Mouse (Mus musculus) Patski (cell line): Measurements from ENCODE around the gene Myrf. TPM values are rescaled to one million over a fixed set of nuclear protein-coding genes. Genes with fewer than 3 reads are reported as not detected.

Experiments
- ATAC-seq: fragments of 100-300 bp; one replicate; pipeline ENCODE4 v1.8.0; 2021
- CTCF ChIA-PET: fragments of 350-600 bp; sonication (Branson Sonifier 250); formaldehyde crosslinking; loops from one replicate; lab custom pipeline; 2022; ENCODE audit warnings: inconsistent platforms; lab: Charles Lee
- POLR2A ChIA-PET: fragments of 350-600 bp; sonication (Branson Sonifier 250); formaldehyde crosslinking; loops from one replicate; lab custom pipeline; 2022; ENCODE audit warnings: antibody characterized with exemption, inconsistent platforms; lab: Charles Lee
- DNase-seq: peaks from one replicate; pipeline ENCODE4 v3.0.0-alpha.2; 2011; ENCODE audit warnings: low read depth, low spot score
- H3K27me3 ChIP-seq: fragments of 371-371 bp; one replicate; pipeline ENCODE4 v1.5.1; 2021
- CTCF ChIP-seq: fragments of 100-300 bp; IDR thresholded peaks from one replicate; pipeline ENCODE4 v1.5.1; 2021
- in situ Hi-C: fragments of 300-500 bp; cut with MboI; formaldehyde crosslinking; loops from 3 replicates; pipeline ENCODE4 v1.11.1; 2018; ENCODE audit warnings: low pct_unique_long_range_greater_than_20kb, mixed read lengths
- polyA plus RNA-seq: library from polyadenylated mRNA; unstranded; gene quantifications from one replicate; pipeline ENCODE4 v1.2.3, GENCODE M21; 2021

Gene Myrf
- polyA plus RNA-seq = 0.45 TPM

DNA sequence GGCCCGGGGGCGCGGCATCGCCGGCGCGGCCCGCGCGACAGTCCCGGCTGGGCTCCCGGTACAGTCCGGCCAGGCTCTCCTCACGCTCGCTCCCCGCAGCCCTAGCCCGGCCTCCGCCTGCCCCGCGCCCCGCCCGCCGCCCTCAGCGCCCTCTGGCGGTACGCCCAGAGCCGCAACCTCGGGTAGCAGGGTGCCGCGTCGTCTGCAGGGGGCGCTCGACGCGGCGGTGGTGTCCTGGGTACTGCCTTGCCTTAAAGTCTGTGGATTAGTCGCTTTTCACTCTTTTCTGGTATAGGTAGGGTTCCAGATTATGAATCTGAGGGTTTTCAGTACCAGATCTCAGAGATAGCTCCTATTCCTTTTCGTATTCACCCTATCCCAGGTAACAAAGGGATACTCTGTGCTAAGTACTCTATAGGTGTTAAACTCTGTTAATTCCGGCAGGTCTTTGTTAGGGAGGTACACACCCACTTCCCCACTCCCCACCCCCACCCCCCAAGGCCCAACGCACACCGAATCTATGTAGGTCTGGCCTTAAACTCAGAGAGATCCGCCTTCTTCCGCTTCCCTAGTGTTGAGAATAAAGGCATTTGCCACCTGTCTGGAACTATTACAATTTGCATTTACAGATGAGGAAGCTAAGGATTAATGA, at the start of gene Myrf:
TSS of gene Myrf (minus strand) at position 95 of the 652 bp plus-strand sequence.
- peaks cover 34% of the 10 kb centered on the region for H3K27me3 ChIP-seq
- CTCF ChIA-PET = interaction anchor here (0.8 to 1.1 kb wide), 9 partner anchors 9 to 42 kb away, joined by 3 to 6 read pairs (median 3); no protein-coding TSS in a partner anchor
- POLR2A ChIA-PET = no interaction called here
- in situ Hi-C loops = no loop called here
- ATAC-seq (peak; percentile 72), DNase-seq (no peak)
- TF ChIP-seq CTCF = no peak

- ATAC-seq = peak; percentile 27
- DNase-seq = no peak
- TF ChIP-seq CTCF = no peak
- in situ Hi-C loops = no loop called here
- CTCF ChIA-PET = interaction anchor here (1.2 kb wide), 1 partner anchor 46 kb away, joined by 3 read pairs; no protein-coding TSS in a partner anchor
- no peaks in the 10 kb centered on the region for H3K27me3 ChIP-seq
- POLR2A ChIA-PET = no interaction called here
Measured at GRCm38 (mm10) chr19:10289609-10290150, 49.1 kb upstream of the Myrf start.

DNA sequence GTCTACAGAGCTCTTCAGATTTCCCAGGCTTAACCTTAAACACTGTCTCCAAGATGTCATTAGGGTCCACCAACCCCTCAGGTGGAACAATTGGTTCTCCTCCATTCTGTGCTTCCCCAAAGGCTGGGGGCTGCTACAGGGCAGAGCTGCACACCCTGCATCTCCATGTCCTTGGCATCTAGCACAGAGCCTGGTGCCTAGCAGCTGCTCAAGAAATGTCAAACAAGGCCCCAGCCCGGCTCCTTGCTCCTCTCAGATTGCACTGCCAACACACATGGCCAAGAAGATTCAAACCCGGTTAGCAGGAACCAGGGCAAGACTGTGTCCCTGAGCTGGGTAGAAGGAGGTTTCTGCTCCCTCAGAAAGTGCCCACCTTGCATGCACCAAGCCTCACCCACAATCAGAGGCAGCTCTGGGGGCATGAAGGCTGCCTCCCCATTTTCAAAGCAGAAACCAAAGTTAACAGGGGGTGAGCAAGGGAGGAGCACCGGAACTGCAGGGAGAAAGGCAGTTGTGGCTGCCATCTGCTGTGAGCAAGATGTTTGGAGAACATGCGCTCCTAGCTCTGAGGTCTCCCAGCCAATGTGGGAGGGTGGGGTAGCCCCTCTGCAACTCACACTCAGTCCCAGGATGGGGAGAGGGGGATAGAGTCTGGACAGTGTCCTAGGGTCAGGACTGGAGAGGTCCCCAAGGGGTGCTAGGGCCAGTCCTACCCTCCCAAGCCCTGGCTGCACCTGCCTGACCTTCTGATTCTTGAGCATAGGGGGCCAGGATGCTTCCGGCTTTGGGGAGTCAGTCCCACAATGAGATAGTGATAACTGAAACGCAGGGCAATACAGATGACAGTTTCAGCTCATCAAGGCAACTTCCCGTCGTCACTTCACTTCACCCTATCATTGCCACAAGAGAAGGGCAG, 47.8 kb upstream of the Myrf start:
- in situ Hi-C loops = no loop called here
- CTCF ChIA-PET = interaction anchor here (1.2 to 1.5 kb wide), 3 partner anchors 26 to 148 kb away, joined by 3 to 4 read pairs (median 3); no protein-coding TSS in a partner anchor
- POLR2A ChIA-PET = no interaction called here
- TF ChIP-seq CTCF = no peak
- no peaks in the 10 kb centered on the region for H3K27me3 ChIP-seq
- no peak for DNase-seq
- ATAC-seq = no peak

GRCm38 (mm10) chr19:10286458-10286872, 45.9 kb upstream of the Myrf start:
- no peak for DNase-seq
- H3K27me3 ChIP-seq = no peaks in the 10 kb centered on the region
- no peak for TF ChIP-seq CTCF
- no peak for ATAC-seq
- ChIA-PET CTCF (interaction anchor here (1.3 kb wide), 2 partner anchors 9 to 28 kb away, joined by 3 to 4 read pairs; no protein-coding TSS in a partner anchor), POLR2A (no interaction called here)
- in situ Hi-C loops = no loop called here

DNA sequence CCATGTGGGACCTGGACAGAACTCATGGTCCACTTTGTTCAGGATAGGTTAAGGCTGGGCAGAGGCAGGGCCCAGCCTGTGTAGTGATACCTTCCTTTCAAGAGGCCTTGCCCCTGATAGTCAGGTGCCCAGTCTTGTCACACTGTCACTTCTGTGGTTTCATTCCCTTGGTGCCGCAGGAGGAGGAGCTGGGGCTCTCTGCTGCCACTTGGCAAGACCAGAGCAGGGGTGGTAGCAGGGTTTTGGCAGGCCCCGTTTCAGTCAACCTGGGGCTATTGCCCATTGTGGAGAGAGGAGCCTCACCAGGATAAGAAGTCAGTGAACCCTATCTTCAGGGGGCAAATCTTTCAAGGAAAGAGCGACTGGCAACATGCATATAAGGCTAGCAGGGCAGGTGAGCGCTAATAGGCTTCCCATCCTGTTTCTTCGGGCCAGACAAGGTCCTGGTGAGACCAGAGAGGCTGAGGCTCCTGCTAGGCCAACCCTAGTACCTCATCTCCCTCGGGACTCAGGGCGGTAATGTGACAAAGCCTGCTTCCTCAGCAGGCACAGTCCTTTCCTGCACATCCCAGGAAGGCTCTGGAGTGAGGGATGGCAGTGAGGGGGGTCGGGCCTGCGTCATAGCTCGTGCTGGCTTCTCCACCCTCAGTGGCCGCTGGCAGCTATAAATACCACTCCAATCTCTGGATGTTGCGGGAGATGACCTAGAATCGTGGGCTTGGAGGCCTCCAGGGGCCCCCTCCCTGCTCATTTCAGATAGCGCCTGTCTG, 40.4 kb upstream of the Myrf start:
- ChIA-PET CTCF (no interaction called here), POLR2A (no interaction called here)
- in situ Hi-C loops = no loop called here
- ATAC-seq = no peak
- no peak for DNase-seq
- H3K27me3 ChIP-seq = no peaks in the 10 kb centered on the region
- TF ChIP-seq CTCF = no peak

DNA sequence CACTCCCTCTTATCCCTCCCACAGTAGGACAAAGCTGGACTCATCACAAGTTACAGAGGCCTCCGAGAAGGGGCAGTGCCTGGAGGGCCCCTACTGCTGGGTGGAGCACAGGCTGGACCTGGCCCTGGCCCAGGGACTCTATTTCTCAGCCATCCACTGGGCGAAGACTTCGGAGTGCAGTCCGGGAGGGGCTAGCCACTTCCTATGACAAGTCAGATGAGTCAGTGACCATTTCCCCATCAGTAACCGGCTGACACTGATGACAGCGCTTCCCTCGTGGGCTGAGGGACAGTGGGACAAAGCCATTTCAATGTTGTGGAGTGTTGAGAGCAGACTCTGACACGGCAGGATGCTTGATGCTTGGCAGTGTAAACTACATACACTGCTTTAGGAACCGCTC, 39.1 kb upstream of the Myrf start:
- ChIA-PET CTCF (interaction anchor here (1.4 kb wide), 1 partner anchor 12 kb away, joined by 3 read pairs; no protein-coding TSS in a partner anchor), POLR2A (no interaction called here)
- DNase-seq = no peak
- no peaks in the 10 kb centered on the region for H3K27me3 ChIP-seq
- in situ Hi-C loops = no loop called here
- ATAC-seq = no peak
- no peak for TF ChIP-seq CTCF

- no peak for DNase-seq
- no peaks in the 10 kb centered on the region for H3K27me3 ChIP-seq
- in situ Hi-C loops = no loop called here
- ChIA-PET POLR2A (no interaction called here), CTCF (interaction anchor here (1.3 to 1.4 kb wide), 2 partner anchors 11 to 26 kb away, joined by 3 read pairs; partner anchors contain the start of gene Dagla)
- ATAC-seq = no peak
- no peak for TF ChIP-seq CTCF
Measured at GRCm38 (mm10) chr19:10278669-10279324, 38.2 kb upstream of the Myrf start.

DNA sequence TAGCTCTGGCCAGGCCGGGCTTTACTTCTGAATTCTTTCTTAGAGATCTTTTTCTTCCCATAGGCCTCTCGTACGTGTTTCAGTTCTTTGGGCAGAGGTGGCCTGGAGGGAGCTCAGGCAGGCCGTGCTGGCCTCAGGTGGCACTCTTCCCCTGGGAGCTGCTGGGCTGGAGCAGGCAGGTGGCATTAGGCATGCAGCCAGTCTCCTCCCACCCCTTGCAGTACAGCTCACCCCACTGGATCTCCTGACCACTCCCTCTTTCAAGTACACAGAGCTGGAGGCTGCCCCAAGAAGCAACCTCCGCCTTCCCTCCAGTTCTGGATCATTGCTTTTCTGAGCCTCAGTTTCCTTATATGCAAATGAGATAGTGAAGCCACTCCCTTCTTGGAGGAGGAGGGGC, 37.2 kb upstream of the Myrf start:
- ATAC-seq = no peak
- POLR2A ChIA-PET = no interaction called here

GRCm38 (mm10) chr19:10277331-10277730, 36.8 kb upstream of the Myrf start:
- ChIA-PET CTCF (interaction anchor here (0.8 to 1.3 kb wide), 2 partner anchors 9 to 27 kb away, joined by 3 read pairs; partner anchors contain the start of gene Dagla), POLR2A (no interaction called here)
- no peaks in the 10 kb centered on the region for H3K27me3 ChIP-seq
- in situ Hi-C loops = no loop called here
- DNase-seq = no peak
- no peak for ATAC-seq
- no peak for TF ChIP-seq CTCF

More for the DNA sequence above, 37.2 kb upstream of the Myrf start:
- TF ChIP-seq CTCF = no peak
- DNase-seq = no peak
- CTCF ChIA-PET = interaction anchor here (0.8 to 1.3 kb wide), 2 partner anchors 8 to 27 kb away, joined by 3 read pairs; partner anchors contain the start of gene Dagla
- H3K27me3 ChIP-seq = no peaks in the 10 kb centered on the region
- in situ Hi-C loops = no loop called here
